Mouse (Mus musculus) liver, embryonic 14.5 days (tissue): Measurements from ENCODE around the gene Pign. TPM values are rescaled to one million over a fixed set of nuclear protein-coding genes. Genes with fewer than 3 reads are reported as not detected.

Source experiments
- ATAC-seq: fragments of 200-750 bp; cut with Nextera tagmentation; 2 replicates; pipeline ENCODE4 v1.8.0; 2017; ENCODE audit warnings: moderate number of reproducible peaks, mild to moderate bottlenecking, moderate library complexity; ENCODE audit not compliant: insufficient read depth
- DNase-seq, 3 experiments: peaks; one replicate each; pipeline ENCODE4 v3.0.0-alpha.2; 2012 to 2013; ENCODE audit warnings: low read depth in 3 of 3, low spot score in 3 of 3
- H3K27ac ChIP-seq: fragments of 300-500 bp; sonication (generic); 2 replicates; pipeline ENCODE4 v1.5.1; 2014; ENCODE audit warnings: moderate library complexity, mild to moderate bottlenecking, control low read depth, inconsistent platforms
- H3K27me3 ChIP-seq: fragments of 300-500 bp; sonication (generic); 2 replicates; pipeline ENCODE4 v1.6.1; 2014; ENCODE audit warnings: mild to moderate bottlenecking, low read length, moderate library complexity; ENCODE audit not compliant: control insufficient read depth, insufficient read depth
- H3K36me3 ChIP-seq: fragments of 300-500 bp; sonication (generic); replicated peaks from 2 replicates; pipeline ENCODE4 v1.6.1; 2014; ENCODE audit warnings: low read depth; ENCODE audit not compliant: control insufficient read depth, insufficient read depth
- H3K4me1 ChIP-seq, 2 experiments: fragments of 200-500 bp in 1 of 2; fragments of 300-500 bp in 1 of 2; sonication (generic) in 1 of 2; replicated peaks; 2 replicates each; pipeline ENCODE4 v1.6.1; 2012 to 2014; ENCODE audit warnings: antibody characterized with exemption in 1 of 2, inconsistent platforms in 1 of 2, low read length in 1 of 2; ENCODE audit not compliant: control insufficient read depth in 2 of 2, insufficient read depth in 2 of 2
- H3K4me2 ChIP-seq: fragments of 300-500 bp; sonication (generic); 2 replicates; pipeline ENCODE4 v1.6.1; 2014; ENCODE audit warnings: low read depth, mild to moderate bottlenecking, control low read depth, moderate library complexity
- H3K4me3 ChIP-seq, 2 experiments: fragments of 200-500 bp in 1 of 2; fragments of 300-500 bp in 1 of 2; sonication (generic) in 1 of 2; 2 replicates each; pipeline ENCODE4 v1.5.1; 2012 to 2014; ENCODE audit warnings: low read depth in 2 of 2, low read length in 2 of 2, mild to moderate bottlenecking in 2 of 2, control low read depth in 1 of 2, inconsistent platforms in 1 of 2, moderate library complexity in 1 of 2; ENCODE audit not compliant: insufficient read depth in 1 of 2
- H3K9ac ChIP-seq: fragments of 300-500 bp; sonication (generic); replicated peaks from 2 replicates; pipeline ENCODE4 v1.6.1; 2014; ENCODE audit warnings: mild to moderate bottlenecking, control low read depth, moderate library complexity
- H3K9me3 ChIP-seq: fragments of 300-500 bp; sonication (generic); 2 replicates; pipeline ENCODE4 v1.6.1; 2016; ENCODE audit warnings: low read length, mixed read lengths; ENCODE audit not compliant: control insufficient read depth
- CTCF ChIP-seq: IDR thresholded peaks from 2 replicates; pipeline ENCODE4 v1.5.1; 2016; ENCODE audit warnings: antibody characterized with exemption, low read depth, control low read depth
- EP300 ChIP-seq: IDR thresholded peaks from 2 replicates; pipeline ENCODE4 v1.6.1; 2016; ENCODE audit warnings: antibody characterized with exemption, low read depth
- WGBS: fragments of 180-500 bp; shearing (Covaris S2); extraction: QIAGEN DNeasy Blood & Tissue Kit; methylation state at CpG from one replicate; pipeline ENCODE4 v1.1.7; 2014; ENCODE audit not compliant: insufficient replicate concordance; 5-methylcytosine and 5-hydroxymethylcytosine counted together
- microRNA-seq: library from miRNA; unstranded; fragments of <30 nt; microRNA quantifications from one replicate; pipeline ENCODE4, GENCODE M21; 2016
- polyA plus RNA-seq, 2 experiments: library from polyadenylated mRNA; depleted of rRNA in 1 of 2; stranded (reverse) in 1 of 2; unstranded in 1 of 2; fragments of >200 nt; fragmentation: Nextera tagmentation in 1 of 2; extraction: Ambion mirVana in 1 of 2; gene quantifications; 2 replicates each; pipeline versions ENCODE4 v1.2.1 to v1.2.3; 2012 to 2014

Pign gene
- polyA plus RNA-seq, 2 experiments: 5.1 to 5.5 TPM

GRCm38 (mm10) chr1:105487037-105487436 lies 176.4 kb downstream of the Pign start:
- ATAC-seq (no peak), DNase-seq (no peak)

More at GRCm38 (mm10) chr1:105487037-105487436, 176.4 kb downstream of the Pign start:
- TF ChIP-seq EP300 (no peak), CTCF (no peak)
- Histone ChIP-seq H3K27ac (no peak overlapping the region), H3K9ac (no peak overlapping the region), H3K27me3 (no peaks in the 10 kb centered on the region), H3K9me3 (no peaks in the 10 kb centered on the region), H3K36me3 (no peaks in the 10 kb centered on the region), H3K4me2 (no peak overlapping the region), H3K4me3 (no peak overlapping the region), H3K4me1 (no peaks in the 10 kb centered on the region)
- WGBS: 40% methylated on average over 4 of the region's 4 CpGs

Small RNA genes within 50 kb of the gene (microRNA-seq; reads per million reads assigned to microRNA genes)
- not detected for gene Gm22426

Other genes with a start within 250 kb of the Pign start
- gene Relch, start 184 bp upstream of the Pign start, polyA plus RNA-seq (2012; rRNA removed): 6.3 and 7.2 TPM in 2 replicates
- 9.0 and 11.3 TPM in 2 replicates for gene Relch, start 184 bp upstream of the Pign start, polyA plus RNA-seq (2014; fragmentation: Nextera tagmentation; extraction: Ambion mirVana)
- gene Tnfrsf11a, start 117.0 kb upstream of the Pign start, polyA plus RNA-seq (2012; rRNA removed): 0.32 and 0.33 TPM in 2 replicates
- gene Tnfrsf11a, start 117.0 kb upstream of the Pign start, polyA plus RNA-seq (2014; fragmentation: Nextera tagmentation; extraction: Ambion mirVana): 0.18 and 0.27 TPM in 2 replicates